Mouse (Mus musculus) brain, embryonic 14.5 days (tissue): ENCODE data around the gene Neurod2.

Experiments
- CTCF ChIP-seq: fragments of 200-500 bp; IDR thresholded peaks from 2 replicates; pipeline ENCODE4 v1.5.1; 2012; ENCODE audit warnings: inconsistent platforms, mild to moderate bottlenecking, moderate library complexity, borderline replicate concordance; ENCODE audit not compliant: insufficient read depth, insufficient read length; ENCODE audit errors: extremely low read depth
- POLR2A ChIP-seq: fragments of 200-500 bp; IDR thresholded peaks from 2 replicates; pipeline ENCODE4 v1.6.1; 2012; ENCODE audit warnings: mild to moderate bottlenecking, inconsistent platforms, borderline replicate concordance; ENCODE audit not compliant: poor library complexity, insufficient read depth, insufficient read length, severe bottlenecking; ENCODE audit errors: extremely low read depth

GRCm38 (mm10) chr11:98297778-98298177 lies 31.7 kb downstream of the Neurod2 start:
- no peak for TF ChIP-seq CTCF
- no peak for TF ChIP-seq POLR2A
